Mouse (Mus musculus) erythroblast, adult 5-6 weeks (primary cell): ENCODE data around the gene Pdia6. TPM values are rescaled to one million over a fixed set of nuclear protein-coding genes. Genes with fewer than 3 reads are reported as not detected.

Experiments
- ATAC-seq: replicated peaks from 2 replicates; pipeline ENCODE4 v1.8.0; 2016; ENCODE audit warnings: moderate number of reproducible peaks, mild to moderate bottlenecking, moderate TSS enrichment, inconsistent platforms; ENCODE audit not compliant: poor library complexity, low FRiP score, severe bottlenecking
- total RNA-seq, 2 experiments: library from RNA; stranded (forward) in 1 of 2; stranded (reverse) in 1 of 2; fragments of 150-400 nt in 1 of 2; fragments of 200-764, 138-1000 nt in 1 of 2; gene quantifications; 2 replicates each; pipeline versions ENCODE4 v1.2.3 to v1.2.4; 2015 to 2017; ENCODE audit warnings: low replicate concordance in 2 of 2

Gene Pdia6
- total RNA-seq, 2 experiments from 2014 or later: 63.9 to 64.9 TPM

GRCm38 (mm10) chr12:17333459-17333858 lies 67.1 kb downstream of the Pdia6 start:
- ATAC-seq: no peak

Other genes with a start within 250 kb of the Pdia6 start
- not detected in 2 replicates for gene Kcnf1, start 89.7 kb upstream of the Pdia6 start, total RNA-seq (2015; ENCODE audit: low replicate concordance)
- not detected in 2 replicates for gene Kcnf1, start 89.7 kb upstream of the Pdia6 start, total RNA-seq (2017; ENCODE audit: low replicate concordance)
- gene Atp6v1c2, start 62.8 kb downstream of the Pdia6 start, total RNA-seq (2015; ENCODE audit: low replicate concordance): 1.3 TPM in 1 of 2 replicates, not detected in the other
- gene Atp6v1c2, start 62.8 kb downstream of the Pdia6 start, total RNA-seq (2017; ENCODE audit: low replicate concordance): not detected in 2 replicates
- 3.5 and 6.3 TPM in 2 replicates for gene Nol10, start 81.9 kb downstream of the Pdia6 start, total RNA-seq (2015; ENCODE audit: low replicate concordance)
- gene Nol10, start 81.9 kb downstream of the Pdia6 start, total RNA-seq (2017; ENCODE audit: low replicate concordance): 2.4 and 5.0 TPM in 2 replicates